Mouse (Mus musculus) thymus, adult 2 months (tissue): Measurements from ENCODE around the gene Ccl25.
"Not testable (repeated sequence)": the region's sequence is repeated elsewhere in the genome, so short reads cannot be mapped to it uniquely, and the experiment has no call there.

Experiments used
- CTCF ChIP-seq: fragments of 200-500 bp; IDR thresholded peaks from 2 replicates; pipeline ENCODE4 v1.5.1; 2012; ENCODE audit warnings: mild to moderate bottlenecking, control low read depth, low read length, moderate library complexity, borderline replicate concordance; ENCODE audit not compliant: control insufficient read depth, poor library complexity, insufficient read depth; ENCODE audit errors: extremely low read depth
- POLR2A ChIP-seq: fragments of 200-500 bp; IDR thresholded peaks from 2 replicates; pipeline ENCODE4 v1.6.1; 2012; ENCODE audit warnings: mild to moderate bottlenecking, low read length, control low read depth, moderate library complexity; ENCODE audit not compliant: control insufficient read depth, poor library complexity, insufficient read depth; ENCODE audit errors: extremely low read depth

DNA sequence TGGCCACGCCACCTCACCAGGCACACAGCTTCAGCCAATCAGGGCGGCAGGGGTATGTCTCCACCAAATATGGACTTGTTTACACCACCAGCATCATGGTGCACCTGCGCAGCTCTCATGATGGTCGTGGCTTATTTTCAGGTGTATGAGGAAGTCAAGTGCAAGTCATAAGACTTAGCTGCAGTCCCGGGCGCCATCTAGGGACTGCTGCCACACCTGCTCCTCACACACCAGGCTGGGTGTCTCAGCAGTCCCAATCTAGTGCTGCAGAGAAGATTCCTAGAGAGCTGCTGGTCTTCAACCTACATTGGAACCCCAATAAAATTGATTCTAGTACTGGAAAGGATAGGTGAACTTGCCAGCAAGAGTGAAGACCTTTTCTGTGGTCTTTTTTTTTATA is 83.4 kb downstream of the Ccl25 start:
- not testable (repeated sequence) for TF ChIP-seq POLR2A, CTCF
